Mouse (Mus musculus) small intestine, adult 2 months (tissue): ENCODE results near the gene Pcdh18. TPM values are rescaled to one million over a fixed set of nuclear protein-coding genes. Genes with fewer than 3 reads are reported as not detected.
A peak's percentile ranks its signal among the peaks of the same experiment; 100 is the strongest.

Experiments
- H3K27ac ChIP-seq: fragments of 200-500 bp; 2 replicates; pipeline ENCODE4 v1.5.1; 2012; ENCODE audit warnings: low read depth, low read length, control low read depth, inconsistent platforms; ENCODE audit not compliant: insufficient read depth
- H3K27me3 ChIP-seq: fragments of 200-500 bp; 2 replicates; pipeline ENCODE4 v1.6.1; 2012; ENCODE audit warnings: mild to moderate bottlenecking, moderate library complexity, low read length, inconsistent platforms; ENCODE audit not compliant: control insufficient read depth, insufficient read depth
- H3K36me3 ChIP-seq: fragments of 200-500 bp; 2 replicates; pipeline ENCODE4 v1.6.1; 2012; ENCODE audit warnings: mild to moderate bottlenecking, low read length, control low read depth, inconsistent platforms; ENCODE audit not compliant: control insufficient read depth, insufficient read depth
- H3K4me1 ChIP-seq: fragments of 200-500 bp; 2 replicates; pipeline ENCODE4 v1.6.1; 2012; ENCODE audit warnings: low read length, inconsistent platforms, mixed read lengths; ENCODE audit not compliant: control insufficient read depth, insufficient read depth, insufficient read length
- H3K4me3 ChIP-seq: fragments of 200-500 bp; 2 replicates; pipeline ENCODE4 v1.5.1; 2012; ENCODE audit warnings: low read depth, mild to moderate bottlenecking, control low read depth, inconsistent platforms, low read length, moderate library complexity
- CTCF ChIP-seq: fragments of 200-500 bp; IDR thresholded peaks from 2 replicates; pipeline ENCODE4 v1.5.1; 2012; ENCODE audit warnings: low read depth, mild to moderate bottlenecking, control low read depth, inconsistent platforms, low read length, moderate library complexity, mixed read lengths; ENCODE audit not compliant: insufficient replicate concordance, insufficient read length; ENCODE audit errors: extremely low read depth
- POLR2A ChIP-seq: fragments of 200-500 bp; IDR thresholded peaks from 2 replicates; pipeline ENCODE4 v1.6.1; 2012; ENCODE audit warnings: low read depth, mild to moderate bottlenecking, control low read depth, inconsistent platforms, low read length, moderate library complexity
- WGBS: fragments of 180-500 bp; shearing (Covaris S2); methylation state at CpG from one replicate; pipeline ENCODE4 v1.1.7; 2018; 5-methylcytosine and 5-hydroxymethylcytosine counted together
- polyA plus RNA-seq: library from polyadenylated mRNA; depleted of rRNA; stranded (reverse); fragments of >200 nt; gene quantifications from 2 replicates; pipeline ENCODE4 v1.2.3, GENCODE M21; 2012; rRNA removed

Pcdh18 gene
- 0.56 and 0.68 TPM in 2 replicates for polyA plus RNA-seq

- H3K27me3 ChIP-seq: no peaks in the 10 kb centered on the region; the same call in 1 of the 2 replicates
- no peaks in the 10 kb centered on the region for H3K36me3 ChIP-seq
- peak within 1 kb of the TSS; percentile 64 for H3K27ac ChIP-seq
- H3K4me3 ChIP-seq: peak within 1 kb of the TSS; percentile 82
- TF ChIP-seq POLR2A: peak; percentile 16; the same call in 1 of the 2 replicates
- TF ChIP-seq CTCF: no peak
- 1% methylated on average over 43 of the region's 43 CpGs for WGBS
- H3K4me1 ChIP-seq: no peaks in the 10 kb centered on the region; the same call in 1 of the 2 replicates
Observed at GRCm38 (mm10) chr3:49756870-49757625, at the start of gene Pcdh18. Gene Pcdh18 (minus strand): TSS chr3:49757325.

- H3K4me1 ChIP-seq: no peaks in the 10 kb centered on the region
- H3K36me3 ChIP-seq: no peaks in the 10 kb centered on the region
- WGBS: 38% methylated on average over 2 of the region's 2 CpGs
- H3K27me3 ChIP-seq: no peaks in the 10 kb centered on the region
- TF ChIP-seq POLR2A (no peak), CTCF (no peak)
- no peak overlapping the region for H3K27ac ChIP-seq
- H3K4me3 ChIP-seq: no peak overlapping the region
Observed at GRCm38 (mm10) chr3:49806823-49807222, 49.7 kb upstream of the Pcdh18 start.

GRCm38 (mm10) chr3:49805511-49805910 lies 48.4 kb upstream of the Pcdh18 start:
- TF ChIP-seq CTCF (no peak), POLR2A (no peak)
- H3K27ac ChIP-seq: no peak overlapping the region
- 76% methylated on average over 1 of the region's 1 CpGs for WGBS
- H3K27me3 ChIP-seq: no peaks in the 10 kb centered on the region
- no peaks in the 10 kb centered on the region for H3K4me1 ChIP-seq
- no peaks in the 10 kb centered on the region for H3K36me3 ChIP-seq
- no peak overlapping the region for H3K4me3 ChIP-seq

- TF ChIP-seq CTCF (no peak), POLR2A (no peak)
- Histone ChIP-seq H3K4me3 (no peak overlapping the region), H3K36me3 (no peaks in the 10 kb centered on the region), H3K4me1 (no peaks in the 10 kb centered on the region), H3K27ac (no peak overlapping the region), H3K27me3 (no peaks in the 10 kb centered on the region)
- WGBS: 40% methylated on average over 2 of the region's 2 CpGs
Observed at GRCm38 (mm10) chr3:49788296-49788695, 31.2 kb upstream of the Pcdh18 start.

- 79% methylated on average over 4 of the region's 4 CpGs for WGBS
- H3K27me3 ChIP-seq: no peaks in the 10 kb centered on the region
- no peak overlapping the region for H3K27ac ChIP-seq
- H3K36me3 ChIP-seq: no peaks in the 10 kb centered on the region
- no peak overlapping the region for H3K4me3 ChIP-seq
- H3K4me1 ChIP-seq: no peaks in the 10 kb centered on the region
- TF ChIP-seq CTCF (no peak), POLR2A (no peak)
Observed at GRCm38 (mm10) chr3:49787719-49788118, 30.6 kb upstream of the Pcdh18 start.

GRCm38 (mm10) chr3:49768992-49769738 lies 12.0 kb upstream of the Pcdh18 start:
- TF ChIP-seq POLR2A (no peak), CTCF (no peak)
- H3K27me3 ChIP-seq: no peaks in the 10 kb centered on the region
- H3K4me1 ChIP-seq: no peaks in the 10 kb centered on the region
- no peaks in the 10 kb centered on the region for H3K36me3 ChIP-seq
- no peak overlapping the region for H3K27ac ChIP-seq
- WGBS: 50% methylated on average over 3 of the region's 3 CpGs
- no peak overlapping the region for H3K4me3 ChIP-seq

GRCm38 (mm10) chr3:49762711-49763110 lies 5.6 kb upstream of the Pcdh18 start:
- WGBS: 80% methylated on average over 5 of the region's 5 CpGs
- Histone ChIP-seq H3K36me3 (no peaks in the 10 kb centered on the region), H3K4me1 (no peaks in the 10 kb centered on the region), H3K4me3 (no peak overlapping the region), H3K27ac (no peak overlapping the region), H3K27me3 (no peaks in the 10 kb centered on the region)
- TF ChIP-seq CTCF: no peak
- no peak for TF ChIP-seq POLR2A
